Mouse (Mus musculus) lung, adult 2 months (tissue): ENCODE data around the gene Lypd8.

Source experiments
- CTCF ChIP-seq: fragments of 200-500 bp; IDR thresholded peaks from 2 replicates; pipeline ENCODE4 v1.5.1; 2011; ENCODE audit warnings: mild to moderate bottlenecking, low read length, control low read depth; ENCODE audit not compliant: insufficient read depth
- POLR2A ChIP-seq: fragments of 200-500 bp; IDR thresholded peaks from 2 replicates; pipeline ENCODE4 v1.6.1; 2011; ENCODE audit warnings: low read depth, mild to moderate bottlenecking, control low read depth, low read length, borderline replicate concordance; ENCODE audit errors: extremely low read depth

DNA sequence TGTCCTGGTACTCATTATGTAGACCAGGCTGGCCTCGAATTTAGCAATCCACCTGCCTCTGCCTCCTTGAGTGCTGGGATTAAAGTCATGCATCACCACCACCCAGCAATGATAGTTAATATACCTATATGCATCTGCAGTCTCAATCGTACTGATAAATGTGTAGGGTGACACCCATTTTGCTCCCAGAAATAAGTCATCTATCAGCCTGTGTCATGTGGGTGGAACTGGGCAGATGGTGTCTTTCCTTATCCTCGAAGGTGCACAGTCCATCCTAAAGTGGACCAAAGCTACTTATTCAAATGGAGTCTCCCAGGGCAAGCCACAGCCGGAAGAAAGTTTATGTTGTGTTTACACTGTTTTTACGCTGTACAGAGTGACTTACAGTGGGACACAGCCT is 27.7 kb upstream of the Lypd8 start:
- no peak for TF ChIP-seq CTCF
- TF ChIP-seq POLR2A: no peak
